In the genomic region with DNA sequence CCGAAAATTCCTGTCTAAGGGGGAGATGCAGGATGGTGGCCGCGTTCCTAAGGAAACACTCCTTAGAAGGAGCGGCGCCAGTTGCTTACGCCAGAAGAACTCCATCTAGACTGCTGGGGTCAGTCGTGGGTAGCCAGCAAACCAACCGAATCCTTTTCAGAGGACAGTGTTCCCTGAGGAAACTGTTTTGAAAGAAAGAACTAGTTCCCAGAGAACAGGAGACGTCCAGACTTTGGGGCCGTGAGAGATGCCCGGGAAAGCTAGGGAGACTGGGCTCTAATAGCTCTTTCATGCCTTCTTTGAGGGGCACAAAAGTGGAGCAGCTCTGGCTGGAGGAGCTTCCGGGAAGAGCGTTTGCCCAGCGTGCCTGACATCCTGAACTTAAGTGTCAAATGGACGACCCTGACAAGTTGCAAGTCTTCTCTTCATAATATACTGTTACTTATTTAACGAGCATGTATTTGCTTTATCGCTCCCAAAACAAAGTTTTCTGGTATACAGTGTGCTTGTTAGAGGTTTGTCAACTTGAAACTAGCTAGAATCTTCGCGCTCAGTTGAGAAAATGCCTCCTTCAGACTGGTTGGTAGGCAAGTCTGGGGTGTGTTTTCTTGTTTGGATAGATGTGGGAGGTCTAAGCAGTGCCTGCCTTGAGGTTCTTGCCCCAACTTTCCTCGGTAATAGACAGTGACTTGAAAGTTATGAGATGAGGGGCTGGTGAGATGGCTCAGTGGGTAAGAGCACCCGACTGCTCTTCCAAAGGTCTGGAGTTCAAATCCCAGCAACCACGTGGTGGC, we compare ENCODE assay signal across 1 mouse cellular context.
TF ChIP-seq lines count a peak whose summit lies in the region.

No protein-coding gene starts in this region.

TF ChIP-seq in MEL, 35 proteins besides CTCF, POLR2A, EP300 and RAD21:
- TF ChIP-seq NRF1 (IDR thresholded peaks at IDR 0.05; ENCODE audit: insufficient read depth, low read depth, low read length, poor library complexity, severe bottlenecking) (0 out of 2 replicates have a peak, but pooled peaks have one; percentile 11), TBP (IDR thresholded peaks at IDR 0.05; ENCODE audit: low read depth, low read length) (peak; percentile 96), ZMIZ1 (IDR thresholded peaks at IDR 0.05; ENCODE audit: low read depth, low read length) (no peak; the same call in 1 of the 2 replicates), MYC (IDR thresholded peaks at IDR 0.05; ENCODE audit: low read depth, low read length) (no peak), MAX (IDR thresholded peaks at IDR 0.05; ENCODE audit: low read length) (no peak), GABPA (IDR thresholded peaks at IDR 0.05; ENCODE audit: low read depth, low read length) (no peak), NELFE (IDR thresholded peaks at IDR 0.05; ENCODE audit: low read depth, low read length) (no peak), ZNF384 (IDR thresholded peaks at IDR 0.05; ENCODE audit: low read depth, low read length) (no peak), CHD1 (IDR thresholded peaks at IDR 0.05; ENCODE audit: low read depth, low read length) (peak; percentile 54; the same call in 1 of the 2 replicates), ELF1 (IDR thresholded peaks at IDR 0.05; ENCODE audit: low read depth, low read length) (peak; percentile 31; the same call in 1 of the 2 replicates), MXI1 (IDR thresholded peaks at IDR 0.05; ENCODE audit: low read depth, low read length) (peak; percentile 54; the same call in 1 of the 2 replicates)
TF ChIP-seq in MEL: peak in this region for 5.
